Mouse (Mus musculus) liver, embryonic 15.5 days (tissue): ENCODE results near the gene Add3. TPM values are rescaled to one million over a fixed set of nuclear protein-coding genes. Genes with fewer than 3 reads are reported as not detected.
A peak's percentile ranks its signal among the peaks of the same experiment; 100 is the strongest.

Source experiments
- ATAC-seq: fragments of 200-750 bp; cut with Nextera tagmentation; 2 replicates; pipeline ENCODE4 v1.8.0; 2017; ENCODE audit warnings: moderate number of reproducible peaks, mild to moderate bottlenecking, moderate library complexity; ENCODE audit not compliant: insufficient read depth
- H3K27ac ChIP-seq: fragments of 300-500 bp; sonication (generic); replicated peaks from 2 replicates; pipeline ENCODE4 v1.5.1; 2015; ENCODE audit warnings: mild to moderate bottlenecking, inconsistent platforms
- H3K27me3 ChIP-seq: fragments of 300-500 bp; sonication (generic); 2 replicates; pipeline ENCODE4 v1.6.1; 2015; ENCODE audit warnings: mild to moderate bottlenecking, inconsistent platforms
- H3K36me3 ChIP-seq: fragments of 300-500 bp; sonication (generic); replicated peaks from 2 replicates; pipeline ENCODE4 v1.6.1; 2015; ENCODE audit warnings: moderate library complexity, mild to moderate bottlenecking, inconsistent platforms
- H3K4me1 ChIP-seq: fragments of 300-500 bp; sonication (generic); replicated peaks from 2 replicates; pipeline ENCODE4 v1.6.1; 2015; ENCODE audit warnings: inconsistent platforms
- H3K4me2 ChIP-seq: fragments of 300-500 bp; sonication (generic); 2 replicates; pipeline ENCODE4 v1.6.1; 2015; ENCODE audit warnings: moderate library complexity, mild to moderate bottlenecking, inconsistent platforms
- H3K4me3 ChIP-seq: fragments of 300-500 bp; sonication (generic); replicated peaks from 2 replicates; pipeline ENCODE4 v1.5.1; 2015; ENCODE audit warnings: mild to moderate bottlenecking, inconsistent platforms
- H3K9ac ChIP-seq: fragments of 300-500 bp; sonication (generic); 2 replicates; pipeline ENCODE4 v1.6.1; 2015; ENCODE audit warnings: moderate library complexity, mild to moderate bottlenecking, inconsistent platforms
- H3K9me3 ChIP-seq: fragments of 300-500 bp; sonication (generic); replicated peaks from 2 replicates; pipeline ENCODE4 v1.6.1; 2016; ENCODE audit warnings: inconsistent platforms
- WGBS: fragments of 180-500 bp; shearing (Covaris S2); methylation state at CpG from one replicate; pipeline ENCODE4 v1.1.7; 2015; ENCODE audit warnings: mixed read lengths; ENCODE audit not compliant: insufficient replicate concordance; 5-methylcytosine and 5-hydroxymethylcytosine counted together
- polyA plus RNA-seq: library from polyadenylated mRNA; unstranded; fragments of >200 nt; fragmentation: Nextera tagmentation; extraction: Ambion mirVana; gene quantifications from 2 replicates; pipeline ENCODE4 v1.2.1, GENCODE M21; 2015

Gene Add3
- polyA plus RNA-seq, 1 experiment from 2014 or later = 26.2 TPM

- ATAC-seq = no peak
- H3K27me3 ChIP-seq = peaks cover 25% of the 10 kb centered on the region
- no peak overlapping the region for H3K27ac ChIP-seq
- H3K9ac ChIP-seq = no peak overlapping the region
- H3K4me1 ChIP-seq = peaks cover 26% of the 10 kb centered on the region
- H3K4me3 ChIP-seq = no peak overlapping the region
- no peak overlapping the region for H3K4me2 ChIP-seq
- 71% methylated on average over 8 of the region's 8 CpGs for WGBS
- H3K9me3 ChIP-seq = no peaks in the 10 kb centered on the region
- no peaks in the 10 kb centered on the region for H3K36me3 ChIP-seq
Measured at GRCm38 (mm10) chr19:53280254-53280653, 140.0 kb downstream of the Add3 start.

- H3K4me2 ChIP-seq = no peak overlapping the region
- H3K9me3 ChIP-seq = no peaks in the 10 kb centered on the region
- no peak overlapping the region for H3K27ac ChIP-seq
- H3K27me3 ChIP-seq = peaks cover 21% of the 10 kb centered on the region
- H3K36me3 ChIP-seq = no peaks in the 10 kb centered on the region
- ATAC-seq = no peak
- H3K9ac ChIP-seq = no peak overlapping the region
- WGBS = 76% methylated on average over 10 of the region's 10 CpGs
- peaks cover 11% of the 10 kb centered on the region; the same call in 1 of the 2 replicates for H3K4me1 ChIP-seq
- no peak overlapping the region for H3K4me3 ChIP-seq
Measured at GRCm38 (mm10) chr19:53282571-53282970, 142.3 kb downstream of the Add3 start.

DNA sequence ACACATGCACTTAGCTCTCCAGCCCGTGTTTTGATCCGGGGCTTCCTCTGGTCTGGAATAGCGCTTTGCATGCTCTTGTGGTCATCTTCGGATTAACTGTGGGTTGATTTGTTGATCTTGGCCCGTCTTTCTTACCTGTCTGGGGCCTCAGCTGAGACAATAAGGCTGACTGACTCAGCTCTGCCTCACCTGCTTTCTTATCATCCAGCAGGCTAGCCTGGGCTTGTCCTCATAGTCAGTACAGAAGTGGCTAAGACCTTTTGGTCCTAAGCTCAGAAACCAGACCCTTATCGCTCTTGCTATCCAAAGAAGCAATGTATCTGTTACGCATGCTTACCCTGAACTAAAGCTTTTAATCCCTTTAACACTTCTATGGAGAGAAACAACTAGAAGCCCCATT is 143.5 kb downstream of the Add3 start:
- H3K4me1 ChIP-seq = peaks cover 11% of the 10 kb centered on the region; the same call in 1 of the 2 replicates
- no peaks in the 10 kb centered on the region for H3K36me3 ChIP-seq
- H3K27ac ChIP-seq = no peak overlapping the region
- no peak for ATAC-seq
- WGBS = 79% methylated on average over 7 of the region's 7 CpGs
- no peaks in the 10 kb centered on the region for H3K9me3 ChIP-seq
- H3K4me3 ChIP-seq = no peak overlapping the region
- H3K27me3 ChIP-seq = peaks cover 29% of the 10 kb centered on the region
- no peak overlapping the region for H3K9ac ChIP-seq
- H3K4me2 ChIP-seq = no peak overlapping the region

- peaks cover 11% of the 10 kb centered on the region; the same call in 1 of the 2 replicates for H3K4me1 ChIP-seq
- no peak overlapping the region for H3K9ac ChIP-seq
- WGBS = 28% methylated on average over 20 of the region's 20 CpGs
- peaks cover 35% of the 10 kb centered on the region for H3K27me3 ChIP-seq
- no peak overlapping the region; the same call in 1 of the 2 replicates for H3K27ac ChIP-seq
- no peaks in the 10 kb centered on the region for H3K9me3 ChIP-seq
- ATAC-seq = peak; percentile 45; the same call in 1 of the 2 replicates
- H3K4me2 ChIP-seq = peak overlapping the region; percentile 3; the same call in 1 of the 2 replicates
- no peak overlapping the region for H3K4me3 ChIP-seq
- H3K36me3 ChIP-seq = no peaks in the 10 kb centered on the region
Measured at GRCm38 (mm10) chr19:53284268-53285208, 144.3 kb downstream of the Add3 start.

DNA sequence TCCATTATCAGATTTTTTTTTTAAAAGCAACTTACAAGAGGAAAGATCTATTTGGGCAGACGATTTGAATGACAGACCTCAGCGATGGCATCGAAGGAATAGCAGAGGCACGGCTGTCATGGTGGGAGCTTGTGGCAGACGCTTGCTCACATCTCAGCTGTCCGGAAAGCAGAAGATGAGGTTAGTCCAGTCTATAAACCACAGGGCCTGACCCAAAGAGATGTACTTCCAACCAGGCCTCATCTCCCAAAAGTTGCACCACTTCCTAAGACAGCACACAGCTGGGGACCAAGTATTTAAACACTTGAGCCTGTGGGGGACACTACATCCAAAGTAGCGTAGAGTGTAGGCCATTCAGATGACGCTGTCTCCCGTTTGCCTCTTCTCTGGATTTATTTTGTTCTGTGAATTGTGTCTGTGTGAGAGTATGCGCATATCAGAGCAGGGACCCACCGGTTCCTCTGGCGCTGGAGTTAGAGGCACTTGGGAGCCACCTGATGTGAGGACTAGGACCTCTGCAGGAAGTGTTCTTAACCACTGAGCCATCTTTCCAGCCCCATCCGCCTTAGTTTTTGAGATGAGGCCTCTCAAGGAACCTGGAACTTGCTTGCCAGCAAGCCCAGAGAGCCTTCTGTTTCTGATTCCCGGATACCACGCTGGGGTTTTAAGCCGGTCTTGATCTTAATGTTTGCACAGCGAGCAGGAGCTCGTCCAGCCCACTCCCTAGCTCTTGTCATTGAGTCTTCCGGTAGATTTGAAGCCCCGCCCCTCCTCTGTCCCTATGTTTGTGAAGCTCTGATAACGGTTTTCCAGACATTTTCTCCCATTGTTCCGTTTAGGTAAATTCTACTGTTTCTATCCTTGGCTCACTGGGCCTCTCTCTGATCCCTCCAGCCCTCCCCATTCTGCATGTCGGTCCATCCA is 156.3 kb downstream of the Add3 start:
- ATAC-seq = no peak
- Histone ChIP-seq H3K4me3 (no peak overlapping the region), H3K27ac (no peak overlapping the region), H3K9ac (no peak overlapping the region), H3K36me3 (no peaks in the 10 kb centered on the region), H3K4me2 (peak overlapping the region; percentile 13), H3K27me3 (peaks cover 21% of the 10 kb centered on the region), H3K4me1 (peaks cover 10% of the 10 kb centered on the region), H3K9me3 (no peaks in the 10 kb centered on the region)
- 58% methylated on average over 23 of the region's 23 CpGs for WGBS

Other genes with a start within 250 kb of the Add3 start
- 83.4 and 87.2 TPM in 2 replicates for gene Xpnpep1, start 100.2 kb upstream of the Add3 start, polyA plus RNA-seq
- gene Mxi1, start 170.1 kb downstream of the Add3 start, polyA plus RNA-seq = 34.8 and 38.3 TPM in 2 replicates
- not detected in 2 replicates for gene Gm10197, start 231.3 kb downstream of the Add3 start, polyA plus RNA-seq